Mouse (Mus musculus): ENCODE results near the gene Gadd45gip1. TPM values are rescaled to one million over a fixed set of nuclear protein-coding genes. Genes with fewer than 3 reads are reported as not detected.

Gene Gadd45gip1
- 45.3 and 45.5 TPM in 2 replicates for polyA plus RNA-seq (2012; rRNA removed)

- no peak for DNase-seq
- Histone ChIP-seq H3K27me3 (ENCODE audit: control insufficient read depth, insufficient read depth, low read length) (no peaks in the 10 kb centered on the region), H3K4me1 (ENCODE audit: control insufficient read depth, insufficient read depth, low read length) (peaks cover 21% of the 10 kb centered on the region), H3K27ac (ENCODE audit: insufficient read depth, low read length) (peak within 1 kb of the TSS; percentile 90), H3K4me3 (replicated peaks; ENCODE audit: insufficient read depth, low read depth, low read length) (peak within 1 kb of the TSS; percentile 66)
- TF ChIP-seq CTCF (IDR thresholded peaks at IDR 0.05; ENCODE audit: borderline replicate concordance, insufficient read depth, low read depth, low read length) (no peak), POLR2A (IDR thresholded peaks at IDR 0.05; ENCODE audit: borderline replicate concordance, insufficient read depth, low read length) (no peak)
- 46% methylated on average over 11 of the region's 11 CpGs for WGBS
These were observed at the start of gene Gadd45gip1 for GRCm38 (mm10) chr8:84831490-84831889. Gene Gadd45gip1, plus strand, starts transcription at chr8:84831522.

GRCm38 (mm10) chr8:84781686-84782505 is 49.4 kb upstream of the Gadd45gip1 start:
- peak; percentile 52 to 63 for DNase-seq
- H3K4me1 ChIP-seq (ENCODE audit: control insufficient read depth, insufficient read depth, low read length), result peaks cover 59% of the 10 kb centered on the region
- no peak overlapping the region for H3K4me3 ChIP-seq (replicated peaks; ENCODE audit: insufficient read depth, low read depth, low read length)
- H3K27me3 ChIP-seq (ENCODE audit: control insufficient read depth, insufficient read depth, low read length), result no peaks in the 10 kb centered on the region
- TF ChIP-seq POLR2A (IDR thresholded peaks at IDR 0.05; ENCODE audit: borderline replicate concordance, insufficient read depth, low read length), result no peak
- no peak for TF ChIP-seq CTCF (IDR thresholded peaks at IDR 0.05; ENCODE audit: borderline replicate concordance, insufficient read depth, low read depth, low read length)
- H3K27ac ChIP-seq (ENCODE audit: insufficient read depth, low read length), result peak overlapping the region; percentile 85
- 31% methylated on average over 5 of the region's 5 CpGs for WGBS

GRCm38 (mm10) chr8:84782680-84783079 is 48.6 kb upstream of the Gadd45gip1 start:
- Histone ChIP-seq H3K27ac (ENCODE audit: insufficient read depth, low read length) (peak overlapping the region; percentile 80), H3K27me3 (ENCODE audit: control insufficient read depth, insufficient read depth, low read length) (no peaks in the 10 kb centered on the region), H3K4me1 (ENCODE audit: control insufficient read depth, insufficient read depth, low read length) (peaks cover 67% of the 10 kb centered on the region), H3K4me3 (replicated peaks; ENCODE audit: insufficient read depth, low read depth, low read length) (no peak overlapping the region)
- peak; percentile 66 to 67 for DNase-seq
- no peak for TF ChIP-seq POLR2A (IDR thresholded peaks at IDR 0.05; ENCODE audit: borderline replicate concordance, insufficient read depth, low read length)
- TF ChIP-seq CTCF (IDR thresholded peaks at IDR 0.05; ENCODE audit: borderline replicate concordance, insufficient read depth, low read depth, low read length), result no peak
- WGBS, result 29% methylated on average over 10 of the region's 10 CpGs

GRCm38 (mm10) chr8:84783198-84783918 is 48.0 kb upstream of the Gadd45gip1 start:
- WGBS, result 46% methylated on average over 11 of the region's 11 CpGs
- H3K27me3 ChIP-seq (ENCODE audit: control insufficient read depth, insufficient read depth, low read length), result no peaks in the 10 kb centered on the region
- peak overlapping the region; percentile 92 for H3K27ac ChIP-seq (ENCODE audit: insufficient read depth, low read length)
- no peak for TF ChIP-seq POLR2A (IDR thresholded peaks at IDR 0.05; ENCODE audit: borderline replicate concordance, insufficient read depth, low read length)
- no peak for TF ChIP-seq CTCF (IDR thresholded peaks at IDR 0.05; ENCODE audit: borderline replicate concordance, insufficient read depth, low read depth, low read length)
- H3K4me3 ChIP-seq (replicated peaks; ENCODE audit: insufficient read depth, low read depth, low read length), result no peak overlapping the region
- peak in 1 of 2 experiments; percentile 43 for DNase-seq
- peaks cover 68% of the 10 kb centered on the region for H3K4me1 ChIP-seq (ENCODE audit: control insufficient read depth, insufficient read depth, low read length)

GRCm38 (mm10) chr8:84783919-84784581 is 47.3 kb upstream of the Gadd45gip1 start:
- 7% methylated on average over 33 of the region's 33 CpGs for WGBS
- peak in 1 of 2 experiments; percentile 77 for DNase-seq
- H3K27me3 ChIP-seq (ENCODE audit: control insufficient read depth, insufficient read depth, low read length), result no peaks in the 10 kb centered on the region
- peak overlapping the region; percentile 64 for H3K4me3 ChIP-seq (replicated peaks; ENCODE audit: insufficient read depth, low read depth, low read length)
- TF ChIP-seq CTCF (IDR thresholded peaks at IDR 0.05; ENCODE audit: borderline replicate concordance, insufficient read depth, low read depth, low read length) (no peak), POLR2A (IDR thresholded peaks at IDR 0.05; ENCODE audit: borderline replicate concordance, insufficient read depth, low read length) (no peak)
- peaks cover 68% of the 10 kb centered on the region for H3K4me1 ChIP-seq (ENCODE audit: control insufficient read depth, insufficient read depth, low read length)
- H3K27ac ChIP-seq (ENCODE audit: insufficient read depth, low read length), result peak overlapping the region; percentile 92

- WGBS, result 7% methylated on average over 48 of the region's 48 CpGs
- H3K27me3 ChIP-seq (ENCODE audit: control insufficient read depth, insufficient read depth, low read length), result no peaks in the 10 kb centered on the region
These were observed 46.4 kb upstream of the Gadd45gip1 start for GRCm38 (mm10) chr8:84784681-84785505.

GRCm38 (mm10) chr8:84785506-84785755 is 45.9 kb upstream of the Gadd45gip1 start:
- peak overlapping the region; percentile 64 for H3K4me3 ChIP-seq (replicated peaks; ENCODE audit: insufficient read depth, low read depth, low read length)
- H3K27ac ChIP-seq (ENCODE audit: insufficient read depth, low read length), result peak overlapping the region; percentile 92
- WGBS, result 33% methylated on average over 11 of the region's 11 CpGs
- DNase-seq, result no peak
- peaks cover 71% of the 10 kb centered on the region for H3K4me1 ChIP-seq (ENCODE audit: control insufficient read depth, insufficient read depth, low read length)
- no peaks in the 10 kb centered on the region for H3K27me3 ChIP-seq (ENCODE audit: control insufficient read depth, insufficient read depth, low read length)
- TF ChIP-seq POLR2A (IDR thresholded peaks at IDR 0.05; ENCODE audit: borderline replicate concordance, insufficient read depth, low read length) (no peak), CTCF (IDR thresholded peaks at IDR 0.05; ENCODE audit: borderline replicate concordance, insufficient read depth, low read depth, low read length) (no peak)

More at GRCm38 (mm10) chr8:84784681-84785505, 46.4 kb upstream of the Gadd45gip1 start:
- peak; percentile 53 to 81 for DNase-seq
- Histone ChIP-seq H3K27ac (ENCODE audit: insufficient read depth, low read length) (peak overlapping the region; percentile 92), H3K4me1 (ENCODE audit: control insufficient read depth, insufficient read depth, low read length) (peaks cover 68% of the 10 kb centered on the region), H3K4me3 (replicated peaks; ENCODE audit: insufficient read depth, low read depth, low read length) (peak overlapping the region; percentile 64)
- TF ChIP-seq CTCF (IDR thresholded peaks at IDR 0.05; ENCODE audit: borderline replicate concordance, insufficient read depth, low read depth, low read length) (no peak), POLR2A (IDR thresholded peaks at IDR 0.05; ENCODE audit: borderline replicate concordance, insufficient read depth, low read length) (no peak)
